Mouse (Mus musculus) C2C12 (cell line): ENCODE measurements around the gene Gse1. TPM values are rescaled to one million over a fixed set of nuclear protein-coding genes. Genes with fewer than 3 reads are reported as not detected.

Experiments
- H3K27me3 ChIP-seq: one replicate; pipeline ENCODE4 v1.6.1; 2011; ENCODE audit not compliant: control insufficient read depth, insufficient read depth, insufficient read length
- H3K36me3 ChIP-seq: one replicate; pipeline ENCODE4 v1.6.1; 2011; ENCODE audit not compliant: control insufficient read depth, insufficient read depth
- H3K4me3 ChIP-seq: one replicate; pipeline ENCODE4 v1.5.1; 2011; ENCODE audit warnings: mild to moderate bottlenecking, control low read depth; ENCODE audit not compliant: poor library complexity, insufficient read depth, severe bottlenecking
- H3K79me2 ChIP-seq: one replicate; pipeline ENCODE4 v1.6.1; 2011; ENCODE audit not compliant: control insufficient read depth, insufficient read depth
- H3K79me3 ChIP-seq: one replicate; pipeline ENCODE4 v1.6.1; 2011; ENCODE audit warnings: low read depth, control low read depth
- H3ac ChIP-seq: one replicate; pipeline ENCODE3; 2011; ENCODE audit warnings: low read depth; ENCODE audit not compliant: control insufficient read depth, insufficient read length
- CEBPB ChIP-seq: IDR thresholded peaks from one replicate; pipeline ENCODE4 v1.6.1; 2011; ENCODE audit warnings: low read depth, mild to moderate bottlenecking, control low read depth, moderate library complexity
- CTCF ChIP-seq: IDR thresholded peaks from one replicate; pipeline ENCODE4 v1.5.1; 2011; ENCODE audit not compliant: control insufficient read depth, insufficient read depth, insufficient read length
- FOSL1 ChIP-seq: IDR thresholded peaks from one replicate; pipeline ENCODE4 v1.8.0; 2011; ENCODE audit warnings: mild to moderate bottlenecking, low read length; ENCODE audit not compliant: poor library complexity, insufficient read depth, severe bottlenecking
- MAX ChIP-seq: IDR thresholded peaks from one replicate; pipeline ENCODE4 v1.6.1; 2011; ENCODE audit warnings: mild to moderate bottlenecking, control low read depth
- MYOD1 ChIP-seq: IDR thresholded peaks from one replicate; pipeline ENCODE4 v1.6.1; 2011; ENCODE audit warnings: low read depth; ENCODE audit not compliant: control insufficient read depth, insufficient read length
- MYOG ChIP-seq: IDR thresholded peaks from one replicate; pipeline ENCODE4 v1.6.1; 2011; ENCODE audit not compliant: control insufficient read depth, insufficient read length; ENCODE audit errors: extremely low read depth
- USF1 ChIP-seq: IDR thresholded peaks from one replicate; pipeline ENCODE4 v1.6.1; 2011; ENCODE audit warnings: low read depth, mild to moderate bottlenecking, control low read depth, moderate library complexity
- polyA plus RNA-seq: library from polyadenylated mRNA; unstranded; fragments of >200 nt; fragmentation: generic; extraction: Trizol; gene quantifications from one replicate; pipeline ENCODE4 v1.2.1, GENCODE M21; 2012; ENCODE audit warnings: missing spikeins

Gene Gse1
- polyA plus RNA-seq, 1 experiment, result 15.6 TPM

DNA sequence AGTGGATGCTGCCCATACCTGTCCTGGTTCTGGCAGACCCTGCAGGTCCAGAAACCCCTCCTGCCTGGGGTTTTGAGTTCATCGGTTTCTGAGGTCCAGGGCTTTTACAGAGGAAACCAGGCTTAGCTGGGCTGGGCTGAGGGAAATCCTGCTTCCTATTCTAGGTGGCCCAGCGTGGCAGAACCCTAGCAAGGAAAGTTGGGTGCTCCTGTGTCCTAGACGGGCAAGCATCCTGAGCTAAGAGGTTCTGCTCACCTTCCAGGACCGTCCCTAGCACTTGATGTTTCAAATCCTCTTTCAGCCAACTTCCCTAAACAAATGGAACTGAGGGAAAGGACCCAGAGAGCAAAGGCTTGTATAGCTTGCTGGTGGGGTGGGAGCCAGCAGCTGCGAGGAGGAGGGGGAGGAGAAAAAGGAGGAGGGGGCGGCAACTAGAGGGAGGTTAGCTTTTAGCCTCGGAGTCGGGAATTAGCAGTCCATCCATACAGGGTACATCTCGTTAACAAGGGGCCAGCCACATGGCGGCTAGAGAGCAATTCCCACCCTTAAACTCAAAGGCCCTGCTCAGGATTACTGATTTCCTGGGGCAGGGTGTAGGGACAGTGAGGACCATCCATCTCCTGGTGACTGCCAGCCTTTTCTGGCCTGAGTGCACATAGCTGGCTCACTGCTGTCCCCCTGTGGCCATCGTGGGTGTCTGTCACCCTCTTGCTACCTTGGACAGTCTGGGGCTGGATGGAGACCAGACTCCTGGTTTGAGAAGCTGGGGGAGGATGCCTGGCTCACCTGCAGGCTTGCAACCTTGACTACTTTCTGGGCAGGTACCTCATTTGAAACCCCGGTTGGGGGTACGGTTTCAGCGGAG lies 306.5 kb downstream of the Gse1 start:
- Histone ChIP-seq H3K79me2 (peaks cover 17% of the 10 kb centered on the region), H3K4me3 (no peak overlapping the region)
- peak; percentile 98 for TF ChIP-seq CTCF
- TF ChIP-seq MYOD1, result no peak

DNA sequence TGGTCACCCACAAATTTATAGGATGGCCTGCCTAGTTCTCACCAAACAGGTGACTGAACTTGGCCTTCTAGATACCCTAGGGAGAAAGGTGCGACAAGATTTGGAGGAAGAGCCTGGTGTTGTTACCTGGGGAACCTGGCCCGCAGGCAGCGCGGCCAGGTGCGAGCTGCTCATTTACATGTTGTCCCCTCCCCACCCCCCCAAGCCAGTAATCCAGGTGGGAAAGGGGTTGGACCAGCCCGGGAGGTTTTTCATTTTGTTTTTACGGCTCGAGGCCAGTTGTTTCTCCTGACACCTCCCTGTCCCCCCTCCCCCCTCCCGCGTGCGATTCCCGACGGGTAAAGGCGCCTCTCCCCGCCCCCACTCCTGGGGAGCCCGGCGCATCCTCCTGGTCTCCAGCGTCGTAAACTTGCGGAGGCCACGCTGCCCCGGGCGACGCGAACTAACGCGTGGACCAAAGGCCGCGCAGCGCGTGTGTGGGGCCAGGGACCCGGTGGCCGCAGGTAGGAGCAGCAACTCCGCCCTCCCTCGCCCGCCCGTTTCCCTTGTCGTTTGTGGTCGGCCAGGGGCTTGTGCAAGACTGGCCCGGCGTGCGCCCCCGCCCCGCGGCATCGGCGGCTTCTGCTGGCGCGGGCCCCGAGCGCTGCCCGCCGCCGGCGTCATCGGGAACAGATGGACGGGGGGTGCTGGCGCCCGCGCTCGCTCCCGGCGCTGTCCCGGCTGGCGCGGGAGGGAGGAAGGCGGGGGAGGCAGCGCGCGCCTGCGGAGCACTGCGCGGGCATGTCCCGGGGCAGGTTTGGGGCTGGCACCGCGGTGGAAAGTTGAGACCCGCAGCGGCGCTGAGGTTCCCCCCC lies 307.4 kb downstream of the Gse1 start:
- TF ChIP-seq MYOD1 (no peak), MAX (no peak), USF1 (no peak), CEBPB (no peak), FOSL1 (no peak)
- Histone ChIP-seq H3K79me3 (peaks cover 5% of the 10 kb centered on the region), H3K27me3 (no peaks in the 10 kb centered on the region), H3K79me2 (peaks cover 27% of the 10 kb centered on the region), H3ac (peak overlapping the region; percentile 70), H3K36me3 (no peaks in the 10 kb centered on the region), H3K4me3 (peak overlapping the region; percentile 25)

More for the DNA sequence above, 306.5 kb downstream of the Gse1 start:
- Histone ChIP-seq H3K36me3 (no peaks in the 10 kb centered on the region), H3K79me3 (peaks cover 1% of the 10 kb centered on the region), H3ac (no peak overlapping the region), H3K27me3 (no peaks in the 10 kb centered on the region)

DNA sequence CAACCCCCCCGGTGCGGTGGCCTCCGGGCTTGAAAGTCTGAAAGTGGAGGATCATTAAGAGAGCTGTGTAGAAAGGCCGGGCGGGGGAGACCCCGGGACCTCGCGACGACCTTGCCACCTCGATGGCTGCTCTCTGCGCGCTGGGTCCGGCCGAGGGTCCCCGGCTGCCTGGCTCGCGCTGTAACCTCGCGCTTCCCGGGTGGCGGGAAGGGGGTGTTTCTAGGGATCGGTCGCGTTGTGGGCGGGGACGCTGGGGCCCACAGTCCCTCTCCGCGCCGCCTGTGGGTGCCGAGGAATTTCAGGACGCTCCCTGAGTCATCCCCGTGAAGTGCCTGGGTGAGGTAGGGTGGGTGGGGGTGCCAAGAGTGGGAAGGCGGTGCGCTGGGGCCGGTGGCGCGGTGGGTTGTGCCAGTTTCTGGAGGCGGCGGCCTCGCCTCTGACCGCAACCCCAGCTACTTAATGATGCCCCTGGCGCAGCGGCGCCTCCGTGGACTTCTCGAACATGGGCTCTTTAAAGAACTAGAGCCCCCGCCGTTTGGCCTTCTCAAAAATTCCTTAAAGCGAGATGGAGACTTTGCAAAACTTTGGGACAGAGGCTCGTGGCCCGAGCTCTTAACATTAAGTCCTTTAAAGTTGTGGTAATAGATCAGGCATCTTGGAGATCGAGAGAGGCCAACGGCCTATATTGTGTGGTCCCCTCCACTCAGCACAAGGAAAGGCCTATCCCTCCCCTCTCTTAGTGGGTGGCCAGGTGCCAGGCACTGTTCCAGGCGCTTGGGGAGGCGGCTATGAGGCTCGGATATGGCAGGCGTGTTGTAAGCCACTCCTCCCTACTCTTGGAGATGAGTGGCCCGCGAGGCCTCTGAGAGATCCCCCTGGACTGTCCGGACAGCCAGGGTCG lies 308.3 kb downstream of the Gse1 start:
- Histone ChIP-seq H3K4me3 (peak overlapping the region; percentile 25), H3K79me2 (peaks cover 36% of the 10 kb centered on the region), H3K79me3 (peaks cover 7% of the 10 kb centered on the region), H3ac (peak overlapping the region; percentile 70), H3K36me3 (no peaks in the 10 kb centered on the region), H3K27me3 (no peaks in the 10 kb centered on the region)
- TF ChIP-seq MYOD1 (no peak), MAX (peak; percentile 12)

DNA sequence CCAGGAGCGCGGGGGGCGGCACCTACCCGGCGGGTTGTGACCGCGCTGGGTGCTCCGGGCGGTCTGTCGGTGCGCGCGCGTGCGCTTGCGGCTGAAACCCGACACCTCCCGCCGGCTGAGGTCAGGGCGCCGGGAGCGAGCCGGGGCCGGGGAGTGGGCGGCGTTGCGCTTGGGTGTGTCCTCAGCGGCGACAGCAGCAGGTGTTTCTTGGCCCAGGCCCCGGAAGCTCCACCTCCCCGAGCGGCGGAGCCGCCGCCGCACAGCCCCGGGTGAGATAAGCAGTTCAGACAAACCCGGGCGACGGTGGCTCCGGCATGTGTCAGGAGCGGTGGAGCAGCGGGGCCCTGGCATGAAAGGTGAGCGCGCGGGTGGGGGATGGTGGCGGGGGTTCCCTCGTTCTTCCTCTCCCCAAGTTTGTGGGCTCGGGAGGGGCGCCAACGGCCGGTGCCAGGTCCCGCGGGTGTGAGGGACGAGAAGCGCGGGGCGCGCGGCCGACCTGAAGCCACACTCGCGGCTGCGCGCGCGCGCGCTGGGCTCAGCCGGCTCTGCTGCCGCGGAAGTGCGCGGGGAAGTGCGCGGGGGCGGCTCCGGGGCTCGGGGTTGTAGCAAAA lies 309.1 kb downstream of the Gse1 start:
- peaks cover 43% of the 10 kb centered on the region for H3K79me2 ChIP-seq
- H3K79me3 ChIP-seq, result peaks cover 14% of the 10 kb centered on the region
- H3K36me3 ChIP-seq, result no peaks in the 10 kb centered on the region
- peak overlapping the region; percentile 65 for H3ac ChIP-seq
- TF ChIP-seq MYOD1, result peak; percentile 59
- TF ChIP-seq FOSL1, result no peak
- no peak for TF ChIP-seq CTCF
- peak; percentile 2 for TF ChIP-seq MAX
- TF ChIP-seq USF1, result no peak
- no peaks in the 10 kb centered on the region for H3K27me3 ChIP-seq
- H3K4me3 ChIP-seq, result peak overlapping the region; percentile 44

DNA sequence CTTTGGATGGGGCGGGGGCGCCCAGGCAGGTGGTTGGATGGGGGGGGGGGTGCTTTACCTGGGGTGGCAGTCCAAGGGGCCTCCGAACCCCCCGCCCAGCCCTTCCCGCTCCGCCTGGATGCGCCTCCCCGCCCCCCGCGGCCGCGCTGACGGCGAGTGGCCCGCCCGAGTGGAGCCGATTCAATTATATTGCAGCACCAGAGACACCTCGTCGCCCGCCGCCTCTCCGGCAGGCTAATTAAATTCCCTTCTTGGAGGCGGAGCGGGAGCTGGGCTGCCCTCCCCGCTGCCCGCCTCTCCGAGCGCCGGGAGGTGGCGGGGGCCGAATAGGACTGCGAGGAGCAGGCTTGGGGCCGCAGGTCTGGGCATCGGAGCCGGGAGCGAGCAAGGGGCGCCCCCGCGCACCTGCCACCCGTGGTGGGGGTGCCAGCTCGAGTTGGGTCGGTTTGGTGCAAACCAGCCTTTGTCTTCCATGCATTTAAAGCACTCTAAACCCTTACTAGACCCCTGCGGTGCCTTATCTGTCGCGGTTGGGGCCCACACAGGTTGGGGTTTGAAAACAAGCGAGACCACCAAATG lies 309.7 kb downstream of the Gse1 start:
- Histone ChIP-seq H3K79me3 (peaks cover 17% of the 10 kb centered on the region), H3K27me3 (no peaks in the 10 kb centered on the region), H3K79me2 (peaks cover 49% of the 10 kb centered on the region), H3K36me3 (no peaks in the 10 kb centered on the region), H3ac (peak overlapping the region; percentile 60), H3K4me3 (peak overlapping the region; percentile 44)
- no peak for TF ChIP-seq CEBPB
- no peak for TF ChIP-seq MAX
- TF ChIP-seq CTCF, result no peak
- TF ChIP-seq USF1, result no peak
- TF ChIP-seq FOSL1, result no peak
- TF ChIP-seq MYOG, result no peak
- no peak for TF ChIP-seq MYOD1
